Mouse (Mus musculus) CH12.LX (cell line): ENCODE results near the gene Tox2.

Source experiments
- CTCF ChIP-seq, 2 experiments: IDR thresholded peaks in 1 of 2; conservative IDR thresholded peaks in 1 of 2; 2 replicates each; pipeline ENCODE4 v1.5.1; 2011 to 2012; ENCODE audit warnings: low read depth in 2 of 2, low read length in 2 of 2, improper control_type of control experiment in 1 of 2, inconsistent platforms in 1 of 2, mild to moderate bottlenecking in 1 of 2, moderate library complexity in 1 of 2
- IRF4 ChIP-seq: IDR thresholded peaks from 2 replicates; pipeline ENCODE4 v1.6.1; 2014; ENCODE audit warnings: low read depth, mild to moderate bottlenecking, inconsistent platforms, low read length, improper control_type of control experiment

- TF ChIP-seq IRF4: no peak
- TF ChIP-seq CTCF (conservative IDR thresholded peaks at IDR 0.05 in 1 of 2, IDR thresholded peaks at IDR 0.05 in 1 of 2; ENCODE audit: low read depth in 2 of 2, low read length in 2 of 2): no peak
These were observed at the start of gene Tox2 for GRCm38 (mm10) chr2:163202884-163203634.
